Mouse (Mus musculus) intestine, embryonic 16.5 days (tissue): ENCODE measurements around the gene Ly6c1. TPM values are rescaled to one million over a fixed set of nuclear protein-coding genes. Genes with fewer than 3 reads are reported as not detected.
"Not testable (repeated sequence)": the region's sequence is repeated elsewhere in the genome, so short reads cannot be mapped to it uniquely, and the experiment has no call there.

Source experiments
- ATAC-seq: fragments of 200-750 bp; cut with Nextera tagmentation; 2 replicates; pipeline ENCODE4 v1.8.0; 2017; ENCODE audit warnings: moderate TSS enrichment, moderate library complexity
- H3K27ac ChIP-seq: fragments of 300-500 bp; sonication (generic); 2 replicates; pipeline ENCODE4 v1.5.1; 2014; ENCODE audit warnings: mild to moderate bottlenecking, low read length
- H3K27me3 ChIP-seq: fragments of 300-500 bp; sonication (generic); replicated peaks from 2 replicates; pipeline ENCODE4 v1.6.1; 2014; ENCODE audit warnings: low read length, control low read depth, mixed read lengths; ENCODE audit not compliant: control insufficient read depth, insufficient read depth
- H3K36me3 ChIP-seq: fragments of 300-500 bp; sonication (generic); 2 replicates; pipeline ENCODE4 v1.6.1; 2014; ENCODE audit warnings: low read length, control low read depth; ENCODE audit not compliant: control insufficient read depth, insufficient read depth
- H3K4me1 ChIP-seq: fragments of 300-500 bp; sonication (generic); 2 replicates; pipeline ENCODE4 v1.6.1; 2014; ENCODE audit warnings: low read length, control low read depth, mixed read lengths; ENCODE audit not compliant: control insufficient read depth, insufficient read depth
- H3K4me2 ChIP-seq: fragments of 300-500 bp; sonication (generic); 2 replicates; pipeline ENCODE4 v1.6.1; 2014; ENCODE audit warnings: low read depth, low read length, control low read depth
- H3K4me3 ChIP-seq: fragments of 300-500 bp; sonication (generic); 2 replicates; pipeline ENCODE4 v1.5.1; 2014; ENCODE audit warnings: mild to moderate bottlenecking, low read length
- H3K9ac ChIP-seq: fragments of 300-500 bp; sonication (generic); 2 replicates; pipeline ENCODE4 v1.6.1; 2014; ENCODE audit warnings: low read depth, low read length
- H3K9me3 ChIP-seq: fragments of 300-500 bp; sonication (generic); 2 replicates; pipeline ENCODE4 v1.6.1; 2016; ENCODE audit warnings: low read length, control low read depth; ENCODE audit not compliant: control insufficient read depth
- WGBS: fragments of 180-500 bp; shearing (Covaris S2); extraction: QIAGEN DNeasy Blood & Tissue Kit; methylation state at CpG from one replicate; pipeline ENCODE4 v1.1.7; 2014; 5-methylcytosine and 5-hydroxymethylcytosine counted together
- polyA plus RNA-seq: library from polyadenylated mRNA; unstranded; fragments of >200 nt; fragmentation: Nextera tagmentation; extraction: Ambion mirVana; gene quantifications from 2 replicates; pipeline ENCODE4 v1.2.1, GENCODE M21; 2015

Ly6c1 gene
- 14.7 and 18.0 TPM in 2 replicates for polyA plus RNA-seq

GRCm38 (mm10) chr15:75048642-75049261, at the start of gene Ly6c1:
Ly6c1 (minus strand) TSS chr15:75048830.
- ATAC-seq, H3K27me3 ChIP-seq, H3K9ac ChIP-seq, H3K9me3 ChIP-seq, H3K4me1 ChIP-seq, H3K36me3 ChIP-seq, H3K27ac ChIP-seq, H3K4me3 ChIP-seq, H3K4me2 ChIP-seq: not testable (repeated sequence)
- 64% methylated on average over 1 of the region's 1 CpGs for WGBS

- not testable (repeated sequence) for H3K4me3 ChIP-seq, H3K9me3 ChIP-seq, ATAC-seq, H3K9ac ChIP-seq, H3K4me1 ChIP-seq, H3K36me3 ChIP-seq, H3K4me2 ChIP-seq, H3K27me3 ChIP-seq, H3K27ac ChIP-seq
- WGBS, result 3% methylated on average over 2 of the region's 2 CpGs
Measured at GRCm38 (mm10) chr15:75088041-75088440, 39.4 kb upstream of the Ly6c1 start.

GRCm38 (mm10) chr15:75069965-75070364, 21.3 kb upstream of the Ly6c1 start:
- no peak overlapping the region for H3K4me3 ChIP-seq
- 83% methylated on average over 4 of the region's 4 CpGs for WGBS
- no peaks in the 10 kb centered on the region for H3K9me3 ChIP-seq
- no peaks in the 10 kb centered on the region for H3K36me3 ChIP-seq
- no peak overlapping the region for H3K9ac ChIP-seq
- ATAC-seq, result no peak
- H3K27me3 ChIP-seq, result no peaks in the 10 kb centered on the region
- no peaks in the 10 kb centered on the region for H3K4me1 ChIP-seq
- no peak overlapping the region for H3K27ac ChIP-seq
- H3K4me2 ChIP-seq, result no peak overlapping the region

GRCm38 (mm10) chr15:75062030-75062574, 13.5 kb upstream of the Ly6c1 start:
- H3K4me3 ChIP-seq, H3K9ac ChIP-seq, H3K27me3 ChIP-seq, H3K27ac ChIP-seq, H3K9me3 ChIP-seq, H3K4me1 ChIP-seq, H3K36me3 ChIP-seq, H3K4me2 ChIP-seq, ATAC-seq: not testable (repeated sequence)
- WGBS, result 33% methylated on average over 6 of the region's 6 CpGs

GRCm38 (mm10) chr15:75060505-75060904, 11.9 kb upstream of the Ly6c1 start:
- no peaks in the 10 kb centered on the region for H3K9me3 ChIP-seq
- no peak for ATAC-seq

GRCm38 (mm10) chr15:75055985-75056384, 7.4 kb upstream of the Ly6c1 start:
- WGBS, result 84% methylated on average over 2 of the region's 2 CpGs
- H3K27me3 ChIP-seq, result no peaks in the 10 kb centered on the region
- ATAC-seq, result no peak
- no peak overlapping the region for H3K9ac ChIP-seq
- no peak overlapping the region for H3K4me3 ChIP-seq
- no peaks in the 10 kb centered on the region for H3K4me1 ChIP-seq
- H3K27ac ChIP-seq, result no peak overlapping the region
- H3K4me2 ChIP-seq, result no peak overlapping the region
- no peaks in the 10 kb centered on the region for H3K36me3 ChIP-seq
- H3K9me3 ChIP-seq, result no peaks in the 10 kb centered on the region

More at GRCm38 (mm10) chr15:75060505-75060904, 11.9 kb upstream of the Ly6c1 start:
- Histone ChIP-seq H3K4me2 (no peak overlapping the region), H3K27ac (no peak overlapping the region), H3K4me1 (no peaks in the 10 kb centered on the region), H3K9ac (no peak overlapping the region), H3K27me3 (no peaks in the 10 kb centered on the region), H3K36me3 (no peaks in the 10 kb centered on the region), H3K4me3 (no peak overlapping the region)

GRCm38 (mm10) chr15:75055425-75055824, 6.8 kb upstream of the Ly6c1 start:
- H3K27ac ChIP-seq, ATAC-seq, H3K4me1 ChIP-seq, H3K4me2 ChIP-seq, H3K36me3 ChIP-seq, H3K27me3 ChIP-seq, H3K9ac ChIP-seq, H3K9me3 ChIP-seq, H3K4me3 ChIP-seq: not testable (repeated sequence)
- WGBS, result 59% methylated on average over 3 of the region's 3 CpGs

GRCm38 (mm10) chr15:75052414-75052813, 3.8 kb upstream of the Ly6c1 start:
- not testable (repeated sequence) for H3K9me3 ChIP-seq, H3K4me3 ChIP-seq, H3K9ac ChIP-seq, ATAC-seq, H3K4me2 ChIP-seq, H3K36me3 ChIP-seq, H3K27ac ChIP-seq, H3K4me1 ChIP-seq, H3K27me3 ChIP-seq
- WGBS, result 86% methylated on average over 2 of the region's 2 CpGs

- not testable (repeated sequence) for H3K36me3 ChIP-seq, H3K4me3 ChIP-seq, H3K9me3 ChIP-seq, H3K27ac ChIP-seq, H3K9ac ChIP-seq, H3K27me3 ChIP-seq, ATAC-seq, H3K4me1 ChIP-seq, H3K4me2 ChIP-seq
- WGBS, result 59% methylated on average over 3 of the region's 3 CpGs
Measured at GRCm38 (mm10) chr15:75051141-75051540, 2.5 kb upstream of the Ly6c1 start.

GRCm38 (mm10) chr15:75050593-75050992, 2.0 kb upstream of the Ly6c1 start:
- not testable (repeated sequence) for ATAC-seq, H3K36me3 ChIP-seq, H3K27ac ChIP-seq, H3K9me3 ChIP-seq, H3K4me3 ChIP-seq, H3K4me1 ChIP-seq, H3K27me3 ChIP-seq, H3K9ac ChIP-seq, H3K4me2 ChIP-seq
- 58% methylated on average over 1 of the region's 1 CpGs for WGBS
